Mouse (Mus musculus) bone marrow, adult 2 months (tissue): ENCODE results near the gene Pomgnt1.

Experiments used
- CTCF ChIP-seq: fragments of 200-500 bp; IDR thresholded peaks from 2 replicates; pipeline ENCODE4 v1.5.1; 2011; ENCODE audit warnings: low read length, control low read depth; ENCODE audit not compliant: control insufficient read depth, insufficient read depth
- POLR2A ChIP-seq: fragments of 200-500 bp; IDR thresholded peaks from 2 replicates; pipeline ENCODE4 v1.6.1; 2011; ENCODE audit warnings: low read depth, mild to moderate bottlenecking, control low read depth, low read length, borderline replicate concordance; ENCODE audit not compliant: control insufficient read depth

DNA sequence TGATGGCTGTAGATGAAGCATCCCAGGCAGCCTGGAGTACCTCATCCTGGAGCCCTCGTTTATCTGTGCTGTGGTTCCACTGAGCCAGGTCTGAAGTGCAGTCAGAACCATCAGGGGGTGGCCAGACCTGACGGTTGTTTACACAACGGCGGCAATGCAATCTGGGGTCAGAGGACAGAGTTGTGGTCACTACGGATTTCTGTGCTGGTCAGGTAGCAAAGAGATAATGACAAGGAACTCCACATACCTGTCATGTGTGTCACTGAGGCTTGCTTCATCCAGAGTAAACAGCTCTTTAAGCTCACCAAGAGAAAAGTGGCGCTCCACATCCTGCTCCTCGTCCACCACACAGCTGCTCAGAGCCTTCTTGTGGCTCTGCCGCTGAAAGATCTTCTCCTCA, 26.4 kb upstream of the Pomgnt1 start:
- TF ChIP-seq CTCF = no peak
- no peak for TF ChIP-seq POLR2A
